Mouse (Mus musculus) stomach, embryonic 15.5 days (tissue): ENCODE results near the gene Nrxn3. TPM values are rescaled to one million over a fixed set of nuclear protein-coding genes. Genes with fewer than 3 reads are reported as not detected.

Experiments used
- ATAC-seq: fragments of 200-750 bp; cut with Nextera tagmentation; 2 replicates; pipeline ENCODE4 v1.8.0; 2017; ENCODE audit warnings: low read depth, moderate number of reproducible peaks, moderate TSS enrichment; ENCODE audit not compliant: insufficient read depth, low FRiP score
- H3K27ac ChIP-seq: fragments of 300-500 bp; sonication (generic); 2 replicates; pipeline ENCODE4 v1.5.1; 2015; ENCODE audit warnings: mild to moderate bottlenecking, inconsistent platforms
- H3K27me3 ChIP-seq: fragments of 300-500 bp; sonication (generic); replicated peaks from 2 replicates; pipeline ENCODE4 v1.6.1; 2015; ENCODE audit warnings: inconsistent platforms
- H3K36me3 ChIP-seq: fragments of 300-500 bp; sonication (generic); 2 replicates; pipeline ENCODE4 v1.6.1; 2015; ENCODE audit warnings: inconsistent platforms
- H3K4me1 ChIP-seq: fragments of 300-500 bp; sonication (generic); 2 replicates; pipeline ENCODE4 v1.6.1; 2015; ENCODE audit warnings: inconsistent platforms
- H3K4me2 ChIP-seq: fragments of 300-500 bp; sonication (generic); 2 replicates; pipeline ENCODE4 v1.6.1; 2015; ENCODE audit warnings: mild to moderate bottlenecking, inconsistent platforms
- H3K4me3 ChIP-seq: fragments of 300-500 bp; sonication (generic); replicated peaks from 2 replicates; pipeline ENCODE4 v1.5.1; 2015; ENCODE audit warnings: inconsistent platforms
- H3K9ac ChIP-seq: fragments of 300-500 bp; sonication (generic); 2 replicates; pipeline ENCODE4 v1.6.1; 2015; ENCODE audit warnings: inconsistent platforms
- H3K9me3 ChIP-seq: fragments of 300-500 bp; sonication (generic); 2 replicates; pipeline ENCODE4 v1.6.1; 2016; ENCODE audit warnings: inconsistent platforms
- WGBS: fragments of 180-500 bp; shearing (Covaris S2); methylation state at CpG from one replicate; pipeline ENCODE4 v1.1.7; 2015; 5-methylcytosine and 5-hydroxymethylcytosine counted together
- polyA plus RNA-seq: library from polyadenylated mRNA; unstranded; fragments of >200 nt; fragmentation: Nextera tagmentation; extraction: Ambion mirVana; gene quantifications from 2 replicates; pipeline ENCODE4 v1.2.1, GENCODE M21; 2015

Gene Nrxn3
- polyA plus RNA-seq, 1 experiment from 2014 or later: 2.4 TPM

GRCm38 (mm10) chr12:89551291-89551690 lies 828.6 kb downstream of the Nrxn3 start:
- no peak for ATAC-seq
- 44% methylated on average over 2 of the region's 2 CpGs for WGBS
- Histone ChIP-seq H3K27me3 (no peaks in the 10 kb centered on the region), H3K36me3 (no peaks in the 10 kb centered on the region), H3K9me3 (no peaks in the 10 kb centered on the region), H3K4me2 (no peak overlapping the region), H3K4me3 (no peak overlapping the region), H3K4me1 (no peaks in the 10 kb centered on the region), H3K9ac (no peak overlapping the region), H3K27ac (no peak overlapping the region)

DNA sequence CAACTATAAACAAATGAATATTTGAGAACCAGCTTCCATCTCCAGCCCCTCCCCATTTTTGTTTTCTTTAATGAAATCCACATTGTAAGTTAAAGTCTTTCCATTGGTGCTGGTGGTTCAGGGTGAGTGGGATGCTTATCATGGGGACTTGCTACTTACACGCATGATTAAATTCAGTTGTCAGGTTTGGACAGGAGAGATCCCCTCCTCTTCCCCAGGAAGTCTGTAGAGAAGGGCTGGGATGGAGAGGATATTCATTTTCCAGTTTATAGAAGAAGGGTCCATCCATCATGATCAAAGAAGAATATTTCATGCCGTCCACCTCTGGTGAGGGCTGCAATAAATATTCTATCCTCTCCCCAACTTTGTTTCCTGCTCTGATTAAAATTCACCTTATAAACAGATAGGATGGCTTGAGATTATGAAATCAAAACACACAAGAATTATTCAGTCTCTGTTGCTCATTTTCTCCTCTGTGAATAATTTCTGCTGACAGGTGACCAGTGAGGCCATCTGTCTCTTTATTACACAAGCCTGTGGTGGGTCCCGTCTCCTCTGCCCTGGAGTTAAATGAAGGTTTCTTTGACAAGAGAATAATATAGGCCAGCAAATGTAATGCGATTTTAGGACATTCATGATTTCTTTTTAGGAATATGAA lies 830.7 kb downstream of the Nrxn3 start:
- no peak overlapping the region for H3K9ac ChIP-seq
- no peak overlapping the region for H3K4me2 ChIP-seq
- no peak overlapping the region for H3K4me3 ChIP-seq
- H3K36me3 ChIP-seq: no peaks in the 10 kb centered on the region
- H3K27ac ChIP-seq: no peak overlapping the region
- no peaks in the 10 kb centered on the region for H3K9me3 ChIP-seq
- H3K27me3 ChIP-seq: no peaks in the 10 kb centered on the region
- WGBS: 51% methylated on average over 4 of the region's 4 CpGs
- no peak for ATAC-seq
- H3K4me1 ChIP-seq: no peaks in the 10 kb centered on the region

DNA sequence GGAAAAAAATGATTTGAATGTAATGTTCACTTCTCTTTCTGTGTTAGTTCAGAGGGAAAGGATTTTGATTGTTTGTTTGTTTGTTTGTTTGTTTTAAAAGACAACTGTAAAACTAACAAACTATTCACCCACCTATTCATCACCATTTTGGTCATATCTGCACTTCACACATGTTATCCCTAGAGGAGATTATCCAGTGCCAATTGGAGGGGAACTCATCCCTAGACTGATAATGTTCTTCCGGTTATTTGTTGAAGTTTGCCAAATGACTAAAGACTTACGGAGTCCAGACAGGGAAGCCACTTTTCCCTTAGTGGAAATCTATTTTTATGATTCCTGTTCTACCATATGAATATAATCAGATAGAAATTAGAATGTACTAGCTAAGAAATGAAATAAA lies 831.5 kb downstream of the Nrxn3 start:
- no peaks in the 10 kb centered on the region for H3K36me3 ChIP-seq
- H3K4me2 ChIP-seq: no peak overlapping the region
- no peak for ATAC-seq
- no peaks in the 10 kb centered on the region for H3K4me1 ChIP-seq
- no peaks in the 10 kb centered on the region for H3K9me3 ChIP-seq
- no peak overlapping the region for H3K27ac ChIP-seq
- 74% methylated on average over 2 of the region's 2 CpGs for whole genome bisulfite sequencing
- H3K4me3 ChIP-seq: no peak overlapping the region
- no peaks in the 10 kb centered on the region for H3K27me3 ChIP-seq
- H3K9ac ChIP-seq: no peak overlapping the region

DNA sequence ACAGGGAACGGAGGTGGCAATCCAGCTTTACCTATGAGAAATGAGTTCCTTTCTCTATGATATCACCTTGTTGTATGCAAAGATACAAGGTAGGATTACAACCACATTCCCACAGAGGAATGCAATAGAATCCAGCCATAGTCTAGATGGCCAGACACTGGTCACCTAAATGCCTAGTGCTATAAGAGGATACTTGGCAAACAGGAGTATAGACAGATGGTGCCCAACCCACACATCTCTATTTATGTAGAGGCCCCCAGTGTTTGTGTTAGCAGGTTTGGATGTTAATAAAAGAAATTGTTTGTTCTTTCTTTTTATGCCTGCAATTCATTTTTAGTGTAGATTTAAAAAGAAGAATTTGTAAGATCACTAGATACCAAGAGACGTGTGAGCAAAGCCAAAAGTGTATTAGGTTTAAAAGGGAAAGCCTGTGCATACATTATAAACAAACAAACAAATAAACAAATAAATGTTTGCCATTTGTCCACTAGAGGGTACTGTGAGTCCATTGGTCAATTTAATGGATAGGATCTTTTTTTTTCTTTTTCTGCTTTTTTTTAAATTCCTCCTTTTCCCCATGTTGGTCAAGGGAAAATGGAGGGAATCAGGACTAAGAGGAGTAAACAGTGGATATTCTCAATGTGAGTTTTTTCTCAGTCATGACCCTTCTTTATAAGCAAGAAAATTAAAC lies 832.2 kb downstream of the Nrxn3 start:
- no peaks in the 10 kb centered on the region for H3K27me3 ChIP-seq
- H3K4me3 ChIP-seq: no peak overlapping the region
- 73% methylated on average over 2 of the region's 2 CpGs for WGBS
- no peak overlapping the region for H3K27ac ChIP-seq
- no peak overlapping the region for H3K4me2 ChIP-seq
- no peaks in the 10 kb centered on the region for H3K36me3 ChIP-seq
- H3K9ac ChIP-seq: no peak overlapping the region
- H3K9me3 ChIP-seq: no peaks in the 10 kb centered on the region
- ATAC-seq: no peak
- H3K4me1 ChIP-seq: no peaks in the 10 kb centered on the region

DNA sequence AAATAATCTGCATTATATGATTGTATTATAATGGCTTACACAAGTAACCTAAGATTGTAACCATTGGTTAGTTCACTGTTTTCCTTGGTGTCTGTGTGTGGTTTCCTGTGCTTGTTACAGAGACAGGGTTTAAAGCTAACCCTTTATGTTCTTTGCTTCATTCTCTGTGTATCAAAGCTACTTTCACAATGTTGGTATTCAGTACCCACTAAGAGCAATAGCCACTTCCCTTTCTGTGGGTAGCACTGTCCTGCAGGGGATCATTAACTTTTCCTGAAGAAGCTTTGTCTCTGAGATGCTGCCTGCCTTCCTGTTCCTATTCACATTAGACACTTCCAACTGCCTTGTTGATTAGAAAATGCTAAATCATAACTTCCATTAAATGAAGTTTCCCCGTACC lies 836.2 kb downstream of the Nrxn3 start:
- no peak overlapping the region for H3K9ac ChIP-seq
- 71% methylated on average over 1 of the region's 1 CpGs for WGBS
- H3K4me2 ChIP-seq: no peak overlapping the region
- H3K4me1 ChIP-seq: no peaks in the 10 kb centered on the region
- H3K27ac ChIP-seq: no peak overlapping the region
- no peaks in the 10 kb centered on the region for H3K9me3 ChIP-seq
- no peaks in the 10 kb centered on the region for H3K36me3 ChIP-seq
- H3K4me3 ChIP-seq: no peak overlapping the region
- no peaks in the 10 kb centered on the region for H3K27me3 ChIP-seq
- ATAC-seq: no peak

- Histone ChIP-seq H3K4me2 (no peak overlapping the region), H3K9me3 (no peaks in the 10 kb centered on the region), H3K36me3 (no peaks in the 10 kb centered on the region), H3K9ac (no peak overlapping the region), H3K4me3 (no peak overlapping the region), H3K4me1 (no peaks in the 10 kb centered on the region), H3K27ac (no peak overlapping the region), H3K27me3 (no peaks in the 10 kb centered on the region)
- WGBS: 55% methylated on average over 4 of the region's 4 CpGs
- no peak for ATAC-seq
Observed at GRCm38 (mm10) chr12:89561989-89562565, 839.4 kb downstream of the Nrxn3 start.

DNA sequence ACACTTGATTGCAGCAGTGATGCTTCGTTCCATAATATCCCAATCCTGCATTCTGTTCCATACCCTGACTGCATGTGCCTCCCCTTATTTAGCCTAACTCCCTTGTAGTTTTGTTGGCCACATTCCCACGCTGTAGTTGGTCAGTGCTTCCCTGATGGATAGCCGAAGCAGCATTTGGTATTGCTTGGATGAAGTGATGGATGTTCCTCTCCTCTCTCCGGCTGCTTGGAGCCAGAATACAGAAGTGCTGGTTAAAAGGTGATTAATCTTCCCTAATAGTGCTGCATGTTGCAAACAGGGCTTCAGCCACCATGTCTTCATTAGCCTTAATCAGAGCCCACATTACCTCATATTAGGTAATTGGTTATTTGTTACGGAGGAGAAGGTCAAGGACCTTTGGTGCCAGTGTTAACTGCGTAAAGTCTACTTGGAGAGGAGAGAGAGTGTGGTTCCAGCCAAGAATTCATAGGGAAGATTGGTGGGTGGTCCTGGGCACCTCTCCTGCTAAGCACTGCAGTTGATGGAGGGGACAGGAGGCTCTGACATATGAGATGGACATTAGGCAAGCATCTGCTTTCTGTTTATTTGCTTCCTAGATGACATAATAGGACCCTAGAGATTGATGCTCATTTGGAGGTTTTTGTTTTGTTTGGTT lies 846.2 kb downstream of the Nrxn3 start:
- H3K27me3 ChIP-seq: no peaks in the 10 kb centered on the region
- no peak overlapping the region for H3K4me3 ChIP-seq
- H3K9ac ChIP-seq: no peak overlapping the region
- ATAC-seq: no peak
- no peaks in the 10 kb centered on the region for H3K36me3 ChIP-seq
- H3K27ac ChIP-seq: no peak overlapping the region
- H3K9me3 ChIP-seq: no peaks in the 10 kb centered on the region
- H3K4me1 ChIP-seq: no peaks in the 10 kb centered on the region
- WGBS: 39% methylated on average over 6 of the region's 6 CpGs
- H3K4me2 ChIP-seq: no peak overlapping the region

DNA sequence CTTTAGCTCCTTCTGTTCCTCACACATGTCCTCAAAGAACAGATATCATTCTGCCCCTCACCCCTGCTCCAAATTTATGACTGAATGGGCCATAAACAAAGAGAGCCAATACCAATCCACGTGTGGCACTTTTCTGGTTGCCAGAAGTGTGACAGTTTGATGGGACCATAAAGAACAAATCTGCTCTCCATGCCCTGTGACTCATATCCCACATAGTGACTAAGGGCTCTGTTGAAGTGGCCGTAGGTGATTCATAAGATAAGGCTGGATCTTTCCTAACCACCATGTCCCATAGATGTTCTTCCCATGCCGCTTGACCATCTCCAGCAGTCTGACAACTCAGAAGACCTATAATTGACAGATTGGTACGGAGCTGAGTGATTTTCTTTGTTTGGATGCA lies 869.8 kb downstream of the Nrxn3 start:
- Histone ChIP-seq H3K27ac (no peak overlapping the region), H3K9me3 (no peaks in the 10 kb centered on the region), H3K4me3 (no peak overlapping the region), H3K36me3 (no peaks in the 10 kb centered on the region), H3K4me2 (no peak overlapping the region), H3K9ac (no peak overlapping the region), H3K4me1 (no peaks in the 10 kb centered on the region), H3K27me3 (no peaks in the 10 kb centered on the region)
- ATAC-seq: no peak
- 82% methylated on average over 4 of the region's 4 CpGs for WGBS

GRCm38 (mm10) chr12:89613670-89614069 lies 891.0 kb downstream of the Nrxn3 start:
- Histone ChIP-seq H3K9me3 (no peaks in the 10 kb centered on the region), H3K27ac (no peak overlapping the region), H3K9ac (no peak overlapping the region), H3K36me3 (no peaks in the 10 kb centered on the region), H3K27me3 (no peaks in the 10 kb centered on the region), H3K4me2 (no peak overlapping the region), H3K4me1 (no peaks in the 10 kb centered on the region), H3K4me3 (no peak overlapping the region)
- WGBS: 82% methylated on average over 2 of the region's 2 CpGs
- no peak for ATAC-seq

GRCm38 (mm10) chr12:89625746-89626145 lies 903.1 kb downstream of the Nrxn3 start:
- Histone ChIP-seq H3K4me1 (no peaks in the 10 kb centered on the region), H3K9ac (no peak overlapping the region), H3K4me2 (no peak overlapping the region), H3K4me3 (no peak overlapping the region), H3K27me3 (no peaks in the 10 kb centered on the region), H3K9me3 (no peaks in the 10 kb centered on the region), H3K27ac (no peak overlapping the region), H3K36me3 (no peaks in the 10 kb centered on the region)
- WGBS: 56% methylated on average over 4 of the region's 4 CpGs
- no peak for ATAC-seq

- Histone ChIP-seq H3K27ac (no peak overlapping the region), H3K36me3 (no peaks in the 10 kb centered on the region), H3K9ac (no peak overlapping the region), H3K9me3 (no peaks in the 10 kb centered on the region), H3K4me1 (no peaks in the 10 kb centered on the region), H3K4me3 (no peak overlapping the region), H3K27me3 (no peaks in the 10 kb centered on the region), H3K4me2 (no peak overlapping the region)
- no peak for ATAC-seq
- WGBS: 72% methylated on average over 4 of the region's 4 CpGs
Observed at GRCm38 (mm10) chr12:89640046-89640445, 917.4 kb downstream of the Nrxn3 start.

GRCm38 (mm10) chr12:89641460-89641859 lies 918.8 kb downstream of the Nrxn3 start:
- Histone ChIP-seq H3K9me3 (no peaks in the 10 kb centered on the region), H3K4me2 (no peak overlapping the region), H3K4me1 (no peaks in the 10 kb centered on the region), H3K9ac (no peak overlapping the region), H3K27ac (no peak overlapping the region), H3K4me3 (no peak overlapping the region), H3K27me3 (no peaks in the 10 kb centered on the region), H3K36me3 (no peaks in the 10 kb centered on the region)
- WGBS: 3% methylated on average over 1 of the region's 1 CpGs
- ATAC-seq: no peak
